Mouse (Mus musculus) MEL (cell line): ENCODE measurements around the gene Mdc1.

Source experiments
- BHLHE40 ChIP-seq: IDR thresholded peaks from 2 replicates; pipeline ENCODE4 v1.6.1; 2012; ENCODE audit warnings: low read depth, mild to moderate bottlenecking, inconsistent platforms, low read length, improper control_type of control experiment, borderline replicate concordance
- CHD2 ChIP-seq: IDR thresholded peaks from 2 replicates; pipeline ENCODE4 v1.6.1; 2011; ENCODE audit warnings: low read length, improper control_type of control experiment
- CTCF ChIP-seq, 3 experiments: IDR thresholded peaks in 2 of 3; conservative IDR thresholded peaks in 1 of 3; 2 replicates each; pipeline ENCODE4 v1.5.1; 2011 to 2012; ENCODE audit warnings: low read length in 3 of 3, low read depth in 2 of 3, mild to moderate bottlenecking in 2 of 3, improper control_type of control experiment in 1 of 3, inconsistent platforms in 1 of 3, mixed read lengths in 1 of 3, moderate library complexity in 1 of 3; ENCODE audit not compliant: control insufficient read depth in 1 of 3, insufficient read depth in 1 of 3, poor library complexity in 1 of 3, severe bottlenecking in 1 of 3
- E2F4 ChIP-seq: IDR thresholded peaks from 2 replicates; pipeline ENCODE4 v1.6.1; 2011; ENCODE audit warnings: low read depth, low read length, improper control_type of control experiment, borderline replicate concordance
- GATA1 ChIP-seq: IDR thresholded peaks from 2 replicates; pipeline ENCODE4 v1.6.1; 2011; ENCODE audit warnings: low read depth, low read length, improper control_type of control experiment
- MAZ ChIP-seq: IDR thresholded peaks from 2 replicates; pipeline ENCODE4 v1.6.1; 2012; ENCODE audit warnings: low read depth, mild to moderate bottlenecking, inconsistent platforms, low read length, improper control_type of control experiment
- MYC ChIP-seq: IDR thresholded peaks from 2 replicates; pipeline ENCODE4 v1.6.1; 2011; ENCODE audit warnings: low read depth, mild to moderate bottlenecking, low read length, improper control_type of control experiment, moderate library complexity
- POLR2A ChIP-seq, 2 experiments: IDR thresholded peaks; 2 replicates each; pipeline ENCODE4 v1.6.1; 2011 to 2012; ENCODE audit warnings: low read length in 2 of 2, mild to moderate bottlenecking in 2 of 2, control low read depth in 1 of 2, improper control_type of control experiment in 1 of 2, low read depth in 1 of 2, moderate library complexity in 1 of 2; ENCODE audit not compliant: control insufficient read depth in 1 of 2, insufficient read depth in 1 of 2, poor library complexity in 1 of 2
- POLR2AphosphoS2 ChIP-seq: IDR thresholded peaks from 2 replicates; pipeline ENCODE4 v1.6.1; 2011; ENCODE audit warnings: low read length, improper control_type of control experiment
- POLR2AphosphoS5 ChIP-seq: IDR thresholded peaks from 2 replicates; pipeline ENCODE4 v1.6.1; 2012; ENCODE audit warnings: low read depth, borderline replicate concordance, mild to moderate bottlenecking, inconsistent platforms, low read length, moderate library complexity, mixed read lengths
- SIN3A ChIP-seq: IDR thresholded peaks from 2 replicates; pipeline ENCODE4 v1.6.1; 2012; ENCODE audit warnings: low read length, improper control_type of control experiment, inconsistent platforms
- USF1 ChIP-seq: IDR thresholded peaks from 2 replicates; pipeline ENCODE4 v1.6.1; 2014; ENCODE audit warnings: low read depth, mild to moderate bottlenecking, inconsistent platforms, low read length, improper control_type of control experiment, moderate library complexity
- ZKSCAN1 ChIP-seq: IDR thresholded peaks from 2 replicates; pipeline ENCODE4 v1.6.1; 2012; ENCODE audit warnings: low read depth, mild to moderate bottlenecking, inconsistent platforms, low read length, improper control_type of control experiment, moderate library complexity

DNA sequence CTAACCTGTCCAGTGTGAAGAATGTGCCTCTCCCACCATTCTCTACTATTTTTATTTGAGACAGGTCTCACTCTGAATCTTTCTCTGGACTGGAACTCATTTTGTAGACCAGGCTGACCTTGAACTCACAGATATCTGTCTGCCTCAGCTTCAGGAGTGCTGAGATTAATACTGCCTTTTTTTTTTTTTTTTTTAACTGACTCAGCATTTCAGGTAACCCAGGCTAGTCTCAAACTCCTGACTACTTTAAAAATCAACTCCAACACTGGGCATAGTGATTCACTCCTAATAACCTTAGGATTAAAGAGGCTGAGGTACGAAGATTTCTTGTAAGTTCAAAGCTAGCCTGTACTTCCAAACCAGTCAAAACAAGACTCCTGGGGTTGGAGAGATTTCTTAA, 64.3 kb downstream of the Mdc1 start:
- TF ChIP-seq USF1 (no peak), SIN3A (no peak), MAZ (no peak), CTCF (IDR thresholded peaks at IDR 0.05 in 2 of 3, conservative IDR thresholded peaks at IDR 0.05 in 1 of 3; ENCODE audit: control insufficient read depth in 1 of 3, insufficient read depth in 1 of 3, low read depth in 2 of 3, low read length in 3 of 3, poor library complexity in 1 of 3, severe bottlenecking in 1 of 3) (no peak), E2F4 (no peak), MYC (no peak), ZKSCAN1 (no peak), GATA1 (no peak), BHLHE40 (no peak), POLR2A (IDR thresholded peaks at IDR 0.05; ENCODE audit: control insufficient read depth in 1 of 2, insufficient read depth in 1 of 2, low read depth in 1 of 2, low read length in 2 of 2, poor library complexity in 1 of 2) (no peak), POLR2AphosphoS2 (no peak), CHD2 (no peak), POLR2AphosphoS5 (no peak)
